Mouse (Mus musculus) left cerebral cortex, postnatal 25 days (tissue): ENCODE data around the gene Ky. TPM values are rescaled to one million over a fixed set of nuclear protein-coding genes. Genes with fewer than 3 reads are reported as not detected.

ENCODE experiments used
- DNase-seq, 2 experiments: peaks; one replicate each; pipeline ENCODE4 v3.0.0; 2022; ENCODE audit warnings: low spot score in 2 of 2, mixed read lengths in 1 of 2
- intact Hi-C: fragments of 180-260 bp; cut with DNase I; formaldehyde crosslinking; loops from one replicate; pipeline ENCODE4 v1.15.1; 2025
- total RNA-seq, 2 experiments: library from RNA; stranded (reverse); gene quantifications; 2 replicates each; pipeline ENCODE4 v1.2.3; 2021

Ky gene
- total RNA-seq, 2 experiments from 2014 or later, result 2.6 to 4.4 TPM

- peak; percentile 88 to 91 for DNase-seq
- intact Hi-C loops, result loop anchor here (1.0 to 10.0 kb wide), 3 partner anchors 142 to 1228 kb away; no protein-coding TSS in a partner anchor
These were observed 39.3 kb downstream of the Ky start for GRCm38 (mm10) chr9:102544773-102545366.

- peak in 1 of 2 experiments; percentile 41 for DNase-seq
- intact Hi-C loops, result loop anchor here (1.0 to 10.0 kb wide), 3 partner anchors 142 to 1228 kb away; no protein-coding TSS in a partner anchor
These were observed 40.1 kb downstream of the Ky start for GRCm38 (mm10) chr9:102545406-102546255.

GRCm38 (mm10) chr9:102546256-102547027 is 40.9 kb downstream of the Ky start:
- DNase-seq, result peak in 1 of 2 experiments; percentile 20
- intact Hi-C loops, result loop anchor here (5.0 to 10.0 kb wide), 2 partner anchors 852 to 1229 kb away; no protein-coding TSS in a partner anchor

- DNase-seq, result no peak
- intact Hi-C loops, result loop anchor here (5.0 to 10.0 kb wide), 2 partner anchors 852 to 1230 kb away; no protein-coding TSS in a partner anchor
These were observed 41.4 kb downstream of the Ky start for GRCm38 (mm10) chr9:102547028-102547354.

GRCm38 (mm10) chr9:102549211-102549610 is 43.7 kb downstream of the Ky start:
- intact Hi-C loops, result loop anchor here (5.0 to 10.0 kb wide), 2 partner anchors 854 to 1232 kb away; no protein-coding TSS in a partner anchor

GRCm38 (mm10) chr9:102551771-102552170 is 46.2 kb downstream of the Ky start:
- intact Hi-C loops, result no loop called here
- DNase-seq, result no peak

More at GRCm38 (mm10) chr9:102549211-102549610, 43.7 kb downstream of the Ky start:
- peak in 1 of 2 experiments; percentile 28 for DNase-seq

GRCm38 (mm10) chr9:102553781-102554180 is 48.2 kb downstream of the Ky start:
- intact Hi-C loops, result no loop called here
- DNase-seq, result no peak

GRCm38 (mm10) chr9:102558463-102558862 is 52.9 kb downstream of the Ky start:
- intact Hi-C loops, result no loop called here
- no peak for DNase-seq

GRCm38 (mm10) chr9:102572888-102573287 is 67.3 kb downstream of the Ky start:
- intact Hi-C loops, result no loop called here
- no peak for DNase-seq

GRCm38 (mm10) chr9:102577480-102577879 is 71.9 kb downstream of the Ky start:
- intact Hi-C loops, result no loop called here
- DNase-seq, result no peak

- intact Hi-C loops, result no loop called here
These were observed 76.4 kb downstream of the Ky start for GRCm38 (mm10) chr9:102581921-102582469.

GRCm38 (mm10) chr9:102587347-102587746 is 81.8 kb downstream of the Ky start:
- intact Hi-C loops, result no loop called here

More at GRCm38 (mm10) chr9:102581921-102582469, 76.4 kb downstream of the Ky start:
- DNase-seq, result peak; percentile 12 to 55

GRCm38 (mm10) chr9:102594667-102595393 is 89.3 kb downstream of the Ky start:
- intact Hi-C loops, result no loop called here
- DNase-seq, result peak in 1 of 2 experiments; percentile 79

More at GRCm38 (mm10) chr9:102587347-102587746, 81.8 kb downstream of the Ky start:
- DNase-seq, result no peak

Other genes with a start within 250 kb of the Ky start
- 10 to 100 TPM; 31.5 to 36.0 TPM for gene Ephb1, start 151.1 kb upstream of the Ky start, total RNA-seq
- gene Anapc13, start 120.5 kb downstream of the Ky start, total RNA-seq, result 10 to 100 TPM; 90.6 to 98.7 TPM
- gene Cep63, start 120.8 kb downstream of the Ky start, total RNA-seq, result 10 to 100 TPM; 31.4 to 33.9 TPM
- gene Amotl2, start 210.9 kb downstream of the Ky start, total RNA-seq, result 10 to 100 TPM; 18.7 to 18.8 TPM